Mouse (Mus musculus) ES-E14 (cell line): ENCODE results near the gene Olfr643.

Experiments used
- CHD2 ChIP-seq: IDR thresholded peaks from 2 replicates; pipeline ENCODE4 v1.6.1; 2014; ENCODE audit warnings: mild to moderate bottlenecking, low read depth, low read length, inconsistent platforms
- MAFK ChIP-seq: IDR thresholded peaks from 2 replicates; pipeline ENCODE4 v1.6.1; 2014; ENCODE audit warnings: mild to moderate bottlenecking, low read depth, low read length, inconsistent platforms; ENCODE audit not compliant: insufficient read depth
- ZC3H11A ChIP-seq: IDR thresholded peaks from 2 replicates; pipeline ENCODE4 v1.6.1; 2012; ENCODE audit warnings: low read depth, mild to moderate bottlenecking, inconsistent platforms, low read length, borderline replicate concordance
- ZNF384 ChIP-seq: IDR thresholded peaks from 2 replicates; pipeline ENCODE4 v1.6.1; 2012; ENCODE audit warnings: low read depth, low read length, inconsistent platforms

- no peak for TF ChIP-seq ZC3H11A
- no peak for TF ChIP-seq MAFK
- no peak for TF ChIP-seq CHD2
- no peak for TF ChIP-seq ZNF384
These were observed 6.0 kb upstream of the Olfr643 start, which contains the start of gene Ubqln3 for GRCm38 (mm10) chr7:104143179-104143578.
